10 mouse cellular contexts compared by ENCODE assay signal in genomic region chr2:140159186-140159730, GRCm38 (mm10). TPM values are rescaled to one million over a fixed set of nuclear protein-coding genes. Genes with fewer than 3 reads are reported as not detected.
A peak's percentile ranks its signal among the peaks of the same experiment; 100 is the strongest.
DNase-seq lines count a peak whose midpoint lies in the region; ATAC-seq and TF ChIP-seq lines count a peak whose summit lies in the region.
"Had no signal": no experiment of that assay in that cellular context is flagged by ENCODE, and none has a peak within 500 bp of the region (broad histone marks: within the 10 kb centered on the region; RNA-seq: fewer than 3 reads in every experiment).

No protein-coding gene starts in this region.

- 59% methylated on average over 3 of the region's 3 CpGs for WGBS in heart, postnatal 0 days
- WGBS in heart, embryonic 11.5 days (ENCODE audit: insufficient replicate concordance) = 74% methylated on average over 3 of the region's 3 CpGs
- WGBS in midbrain, postnatal 0 days = 76% methylated on average over 3 of the region's 3 CpGs
- WGBS in midbrain, embryonic 15.5 days = 82% methylated on average over 3 of the region's 3 CpGs
- 82% methylated on average over 3 of the region's 3 CpGs for WGBS in neural tube, embryonic 15.5 days
- WGBS in kidney, embryonic 16.5 days = 85% methylated on average over 3 of the region's 3 CpGs

- H3K9me3 ChIP-seq in heart, postnatal 0 days (replicated peaks; ENCODE audit: control insufficient read depth, low read length) = no peaks in the 10 kb centered on the region
- no peaks in the 10 kb centered on the region for H3K9me3 ChIP-seq in heart, embryonic 11.5 days (replicated peaks; ENCODE audit: control insufficient read depth, low read length)
- no peaks in the 10 kb centered on the region for H3K9me3 ChIP-seq in midbrain, postnatal 0 days (ENCODE audit: low read length)
- H3K9me3 ChIP-seq in midbrain, embryonic 15.5 days = no peaks in the 10 kb centered on the region
- H3K9me3 ChIP-seq in neural tube, embryonic 15.5 days (replicated peaks) = no peaks in the 10 kb centered on the region
- no peaks in the 10 kb centered on the region for H3K9me3 ChIP-seq in kidney, embryonic 16.5 days (ENCODE audit: low read length)
- H3K9me3 ChIP-seq: embryonic facial prominence, embryonic 13.5 days had no signal

- peak; percentile 50 for TF ChIP-seq CTCF in heart, postnatal 0 days (IDR thresholded peaks at IDR 0.05; ENCODE audit: low read depth)
- peak; percentile 78 for TF ChIP-seq CTCF in midbrain, postnatal 0 days (IDR thresholded peaks at IDR 0.05)

- intact Hi-C loops in left cerebral cortex, postnatal 25 days (cut with DNase I) = loop anchor here (5.0 to 10.0 kb wide), 4 partner anchors 384 to 777 kb away; no protein-coding TSS in a partner anchor

- H3K27me3 ChIP-seq in heart, postnatal 0 days (ENCODE audit: control insufficient read depth, insufficient read depth, low read length) = no peaks in the 10 kb centered on the region
- H3K27me3 ChIP-seq in heart, embryonic 11.5 days (ENCODE audit: control insufficient read depth, insufficient read depth, low read length) = no peaks in the 10 kb centered on the region
- no peaks in the 10 kb centered on the region for H3K27me3 ChIP-seq in midbrain, postnatal 0 days (ENCODE audit: insufficient read depth, low read length)
- H3K27me3 ChIP-seq in midbrain, embryonic 15.5 days (replicated peaks) = no peaks in the 10 kb centered on the region
- no peaks in the 10 kb centered on the region for H3K27me3 ChIP-seq in neural tube, embryonic 15.5 days (replicated peaks)
- no peaks in the 10 kb centered on the region for H3K27me3 ChIP-seq in kidney, embryonic 16.5 days (ENCODE audit: insufficient read depth, low read length)
- H3K27me3 ChIP-seq: embryonic facial prominence, embryonic 13.5 days had no signal

- no peak for ATAC-seq in heart, postnatal 0 days (ENCODE audit: insufficient read depth, low read depth)
- ATAC-seq in heart, embryonic 11.5 days (replicated peaks; ENCODE audit: insufficient number of reproducible peaks, low FRiP score, low TSS enrichment) = no peak
- no peak for ATAC-seq in midbrain, postnatal 0 days (ENCODE audit: low FRiP score)
- no peak for ATAC-seq in midbrain, embryonic 15.5 days (replicated peaks)
- ATAC-seq in neural tube, embryonic 15.5 days (ENCODE audit: low FRiP score) = no peak
- no peak; the same call in 1 of the 2 replicates for ATAC-seq in kidney, embryonic 16.5 days (ENCODE audit: low FRiP score, low TSS enrichment)

- H3K36me3 ChIP-seq in heart, postnatal 0 days (replicated peaks; ENCODE audit: control insufficient read depth, insufficient read depth, low read length) = peaks cover 43% of the 10 kb centered on the region
- H3K36me3 ChIP-seq in heart, embryonic 11.5 days (ENCODE audit: control insufficient read depth, insufficient read depth, low read length) = peaks cover 12% of the 10 kb centered on the region
- peaks cover 21% of the 10 kb centered on the region for H3K36me3 ChIP-seq in midbrain, postnatal 0 days (ENCODE audit: insufficient read depth, low read length)
- peaks cover 15% of the 10 kb centered on the region; the same call in 1 of the 2 replicates for H3K36me3 ChIP-seq in midbrain, embryonic 15.5 days (replicated peaks)
- peaks cover 41% of the 10 kb centered on the region for H3K36me3 ChIP-seq in neural tube, embryonic 15.5 days
- peaks cover 33% of the 10 kb centered on the region for H3K36me3 ChIP-seq in kidney, embryonic 16.5 days (ENCODE audit: insufficient read depth, low read length)

- no peak for TF ChIP-seq EP300 in heart, postnatal 0 days (IDR thresholded peaks at IDR 0.05; ENCODE audit: low read depth)

- H3K4me3 ChIP-seq in heart, postnatal 0 days (ENCODE audit: low read depth, low read length) = no peak overlapping the region
- H3K4me3 ChIP-seq in heart, embryonic 11.5 days (ENCODE audit: low read depth, low read length) = no peak overlapping the region
- no peak overlapping the region for H3K4me3 ChIP-seq in midbrain, postnatal 0 days (ENCODE audit: low read depth, low read length)
- H3K4me3 ChIP-seq in midbrain, embryonic 15.5 days = no peak overlapping the region
- H3K4me3 ChIP-seq in neural tube, embryonic 15.5 days (replicated peaks) = no peak overlapping the region
- H3K4me3 ChIP-seq in kidney, embryonic 16.5 days (ENCODE audit: low read length) = no peak overlapping the region
- H3K4me3 ChIP-seq: embryonic facial prominence, embryonic 13.5 days had no signal

- no peak overlapping the region for H3K27ac ChIP-seq in heart, postnatal 0 days (ENCODE audit: low read depth)
- no peak overlapping the region for H3K27ac ChIP-seq in heart, embryonic 11.5 days (ENCODE audit: low read depth, low read length)
- no peak overlapping the region for H3K27ac ChIP-seq in midbrain, postnatal 0 days (ENCODE audit: low read depth, low read length)
- no peak overlapping the region for H3K27ac ChIP-seq in midbrain, embryonic 15.5 days
- H3K27ac ChIP-seq in neural tube, embryonic 15.5 days (replicated peaks) = no peak overlapping the region
- H3K27ac ChIP-seq in kidney, embryonic 16.5 days (ENCODE audit: low read length) = no peak overlapping the region
- H3K27ac ChIP-seq: embryonic facial prominence, embryonic 13.5 days had no signal

- H3K4me2 ChIP-seq in heart, postnatal 0 days (ENCODE audit: low read depth, low read length) = no peak overlapping the region
- H3K4me2 ChIP-seq in heart, embryonic 11.5 days = no peak overlapping the region
- H3K4me2 ChIP-seq in midbrain, postnatal 0 days (ENCODE audit: low read depth, low read length, poor library complexity, severe bottlenecking) = no peak overlapping the region
- H3K4me2 ChIP-seq in midbrain, embryonic 15.5 days = no peak overlapping the region
- H3K4me2 ChIP-seq in neural tube, embryonic 15.5 days = no peak overlapping the region
- no peak overlapping the region for H3K4me2 ChIP-seq in kidney, embryonic 16.5 days (replicated peaks; ENCODE audit: low read depth, low read length)
- H3K4me2 ChIP-seq: embryonic facial prominence, embryonic 13.5 days had no signal

- DNase-seq in heart, postnatal 0 days (ENCODE audit: low spot score) = peak; percentile 76
- DNase-seq in midbrain, postnatal 0 days (ENCODE audit: low spot score) = peak; percentile 63
- peak; percentile 8 for DNase-seq in embryo, embryonic 9.5 days (ENCODE audit: extremely low spot score)
- DNase-seq in left cerebral cortex, postnatal 25 days (ENCODE audit: low spot score in 2 of 2) = no peak

- no peaks in the 10 kb centered on the region for H3K4me1 ChIP-seq in heart, postnatal 0 days (ENCODE audit: control insufficient read depth, insufficient read depth)
- no peaks in the 10 kb centered on the region for H3K4me1 ChIP-seq in heart, embryonic 11.5 days (ENCODE audit: control insufficient read depth, insufficient read depth, low read length)
- no peaks in the 10 kb centered on the region for H3K4me1 ChIP-seq in midbrain, postnatal 0 days (ENCODE audit: insufficient read depth, low read length)
- no peaks in the 10 kb centered on the region for H3K4me1 ChIP-seq in midbrain, embryonic 15.5 days
- H3K4me1 ChIP-seq in neural tube, embryonic 15.5 days = no peaks in the 10 kb centered on the region
- H3K4me1 ChIP-seq in kidney, embryonic 16.5 days (ENCODE audit: insufficient read depth, low read length) = no peaks in the 10 kb centered on the region
- H3K4me1 ChIP-seq: embryonic facial prominence, embryonic 13.5 days had no signal

- H3K9ac ChIP-seq in heart, postnatal 0 days (replicated peaks; ENCODE audit: low read depth, low read length) = no peak overlapping the region
- no peak overlapping the region for H3K9ac ChIP-seq in heart, embryonic 11.5 days (ENCODE audit: low read depth, low read length)
- no peak overlapping the region for H3K9ac ChIP-seq in midbrain, postnatal 0 days (replicated peaks; ENCODE audit: low read length, poor library complexity, severe bottlenecking)
- H3K9ac ChIP-seq in midbrain, embryonic 15.5 days = no peak overlapping the region
- no peak overlapping the region for H3K9ac ChIP-seq in neural tube, embryonic 15.5 days (replicated peaks)
- no peak overlapping the region for H3K9ac ChIP-seq in kidney, embryonic 16.5 days (replicated peaks; ENCODE audit: low read length)
- H3K9ac ChIP-seq: embryonic facial prominence, embryonic 13.5 days had no signal

RNA-seq across cellular contexts. Expression of gene Gm17374, which starts 7.4 kb away (rescaled TPM):
- not detected in 2 replicates for total RNA-seq in heart, postnatal 0 days (2014; rRNA removed; ENCODE audit: low replicate concordance)
- not detected in 2 replicates for polyA plus RNA-seq in heart, postnatal 0 days (2015; fragmentation: Nextera tagmentation; extraction: Ambion mirVana)
- polyA plus RNA-seq in heart, embryonic 11.5 days (2014; fragmentation: Nextera tagmentation; extraction: Ambion mirVana) = not detected in 2 replicates
- not detected in 2 replicates for total RNA-seq in midbrain, postnatal 0 days (2014; rRNA removed)
- polyA plus RNA-seq in midbrain, postnatal 0 days (2015; fragmentation: Nextera tagmentation; extraction: Ambion mirVana) = not detected in 2 replicates
- not detected in 2 replicates for polyA plus RNA-seq in midbrain, embryonic 15.5 days (2015; fragmentation: Nextera tagmentation; extraction: Ambion mirVana)
- not detected in 2 replicates for polyA plus RNA-seq in neural tube, embryonic 15.5 days (2015; fragmentation: Nextera tagmentation; extraction: Ambion mirVana)
- total RNA-seq in left cerebral cortex, postnatal 25 days (2021) = not detected
- polyA plus RNA-seq in kidney, embryonic 16.5 days (2015; fragmentation: Nextera tagmentation; extraction: Ambion mirVana) = not detected in 2 replicates
- polyA plus RNA-seq: embryonic facial prominence, embryonic 13.5 days; heart, embryonic 14.5 days had no signal

RNA-seq across cellular contexts. Expression of gene Esf1, which starts 11.1 kb away (rescaled TPM):
- total RNA-seq in heart, postnatal 0 days (2014; rRNA removed; ENCODE audit: low replicate concordance) = 1.7 and 2.9 TPM in 2 replicates
- 10.8 and 12.9 TPM in 2 replicates for polyA plus RNA-seq in heart, postnatal 0 days (2015; fragmentation: Nextera tagmentation; extraction: Ambion mirVana)
- polyA plus RNA-seq in heart, embryonic 11.5 days (2014; fragmentation: Nextera tagmentation; extraction: Ambion mirVana) = 20.7 and 21.5 TPM in 2 replicates
- total RNA-seq in midbrain, postnatal 0 days (2014; rRNA removed) = 6.4 and 8.9 TPM in 2 replicates
- polyA plus RNA-seq in midbrain, postnatal 0 days (2015; fragmentation: Nextera tagmentation; extraction: Ambion mirVana) = 13.7 and 17.2 TPM in 2 replicates
- 14.5 and 16.3 TPM in 2 replicates for polyA plus RNA-seq in midbrain, embryonic 15.5 days (2015; fragmentation: Nextera tagmentation; extraction: Ambion mirVana)
- polyA plus RNA-seq in neural tube, embryonic 15.5 days (2015; fragmentation: Nextera tagmentation; extraction: Ambion mirVana) = 18.6 and 20.4 TPM in 2 replicates
- total RNA-seq in left cerebral cortex, postnatal 25 days (2021) = 10 to 100 TPM; 20.9 to 24.5 TPM
- polyA plus RNA-seq in kidney, embryonic 16.5 days (2015; fragmentation: Nextera tagmentation; extraction: Ambion mirVana) = 23.4 and 26.2 TPM in 2 replicates

RNA-seq across cellular contexts. Expression of gene Ndufaf5, which starts 11.2 kb away (rescaled TPM):
- 17.0 and 17.1 TPM in 2 replicates for total RNA-seq in heart, postnatal 0 days (2014; rRNA removed; ENCODE audit: low replicate concordance)
- polyA plus RNA-seq in heart, postnatal 0 days (2015; fragmentation: Nextera tagmentation; extraction: Ambion mirVana) = 33.4 and 35.1 TPM in 2 replicates
- polyA plus RNA-seq in heart, embryonic 11.5 days (2014; fragmentation: Nextera tagmentation; extraction: Ambion mirVana) = 36.1 and 37.6 TPM in 2 replicates
- 33.0 and 35.2 TPM in 2 replicates for total RNA-seq in midbrain, postnatal 0 days (2014; rRNA removed)
- 59.1 and 60.0 TPM in 2 replicates for polyA plus RNA-seq in midbrain, postnatal 0 days (2015; fragmentation: Nextera tagmentation; extraction: Ambion mirVana)
- polyA plus RNA-seq in midbrain, embryonic 15.5 days (2015; fragmentation: Nextera tagmentation; extraction: Ambion mirVana) = 47.4 and 52.9 TPM in 2 replicates
- polyA plus RNA-seq in neural tube, embryonic 15.5 days (2015; fragmentation: Nextera tagmentation; extraction: Ambion mirVana) = 56.4 and 69.4 TPM in 2 replicates
- 10 to 100 TPM; 49.9 to 52.4 TPM for total RNA-seq in left cerebral cortex, postnatal 25 days (2021)
- polyA plus RNA-seq in kidney, embryonic 16.5 days (2015; fragmentation: Nextera tagmentation; extraction: Ambion mirVana) = 25.1 and 25.6 TPM in 2 replicates

Comparison
In these comparisons a context has a peak if more than half of its experiments do, and no peak if none do; other contexts are left out.
1. DNase-seq: peak in heart, postnatal 0 days (single experiment), midbrain, postnatal 0 days (single experiment) and embryo, embryonic 9.5 days (single experiment); none in left cerebral cortex, postnatal 25 days (0 of 2).